Mouse (Mus musculus) myocyte (in vitro differentiated cells): ENCODE results near the gene Alkbh8.

Source experiments
- CEBPB ChIP-seq: IDR thresholded peaks from 2 replicates; pipeline ENCODE4 v1.6.1; 2011; ENCODE audit warnings: mild to moderate bottlenecking, moderate library complexity; ENCODE audit not compliant: poor library complexity, insufficient read depth, severe bottlenecking
- E2F4 ChIP-seq: IDR thresholded peaks from one replicate; pipeline ENCODE4 v1.6.1; 2011; ENCODE audit warnings: mild to moderate bottlenecking, control low read depth, moderate library complexity; ENCODE audit not compliant: insufficient read depth
- MAX ChIP-seq: IDR thresholded peaks from one replicate; pipeline ENCODE4 v1.6.1; 2011; ENCODE audit warnings: low read depth, mild to moderate bottlenecking, control low read depth
- MYOD1 ChIP-seq, 3 experiments: IDR thresholded peaks; one replicate each; pipeline ENCODE4 v1.6.1; 2011; ENCODE audit warnings: control low read depth in 2 of 3, low read depth in 2 of 3, mild to moderate bottlenecking in 2 of 3, moderate library complexity in 1 of 3; ENCODE audit not compliant: insufficient read length in 2 of 3, control insufficient read depth in 1 of 3
- POLR2A ChIP-seq: IDR thresholded peaks from one replicate; pipeline ENCODE4 v1.6.1; 2011; ENCODE audit warnings: low read depth, mild to moderate bottlenecking, control low read depth, moderate library complexity; ENCODE audit not compliant: insufficient read length
- POLR2AphosphoS2 ChIP-seq: IDR thresholded peaks from one replicate; pipeline ENCODE4 v1.6.1; 2011; ENCODE audit warnings: low read depth, control low read depth; ENCODE audit not compliant: insufficient read length
- REST ChIP-seq: IDR thresholded peaks from one replicate; pipeline ENCODE4 v1.6.1; 2011; ENCODE audit warnings: mild to moderate bottlenecking, control low read depth, moderate library complexity; ENCODE audit not compliant: insufficient read depth, insufficient read length
- TCF12 ChIP-seq: IDR thresholded peaks from one replicate; pipeline ENCODE4 v1.6.1; 2011; ENCODE audit warnings: mild to moderate bottlenecking, control low read depth; ENCODE audit not compliant: poor library complexity, insufficient read depth, severe bottlenecking
- TCF3 ChIP-seq: IDR thresholded peaks from one replicate; pipeline ENCODE4 v1.6.1; 2011; ENCODE audit warnings: low read depth, control low read depth; ENCODE audit not compliant: insufficient read length

- TF ChIP-seq E2F4 (no peak), POLR2AphosphoS2 (no peak), POLR2A (no peak), MAX (no peak), MYOD1 (IDR thresholded peaks at IDR 0.05; ENCODE audit: control insufficient read depth in 1 of 3, insufficient read length in 2 of 3, low read depth in 2 of 3) (no peak), TCF12 (no peak), TCF3 (no peak), CEBPB (no peak), REST (no peak)
Measured at GRCm38 (mm10) chr9:3309292-3309836, 25.6 kb upstream of the Alkbh8 start.
